Mouse (Mus musculus) gastrocnemius, adult 18-20 months (tissue): Measurements from ENCODE around the gene Trim9. TPM values are rescaled to one million over a fixed set of nuclear protein-coding genes. Genes with fewer than 3 reads are reported as not detected.

Source experiments
- DNase-seq: peaks from one replicate; pipeline ENCODE4 v3.0.0; 2021; ENCODE audit warnings: low spot score
- long read RNA-seq, 2 experiments: library from polyadenylated mRNA; stranded (forward); transcript quantifications; one replicate each; pipeline ENCODE4 v2.0.0; 2021
- total RNA-seq, 2 experiments: library from RNA; stranded (reverse); gene quantifications; 2 replicates each; pipeline ENCODE4 v1.2.3; 2021

Gene Trim9
- under 1 TPM; 0.05 to 0.09 TPM for total RNA-seq
- long read RNA-seq, experiment 1 = 0 reads
- long read RNA-seq, experiment 2 = 0 reads

DNA sequence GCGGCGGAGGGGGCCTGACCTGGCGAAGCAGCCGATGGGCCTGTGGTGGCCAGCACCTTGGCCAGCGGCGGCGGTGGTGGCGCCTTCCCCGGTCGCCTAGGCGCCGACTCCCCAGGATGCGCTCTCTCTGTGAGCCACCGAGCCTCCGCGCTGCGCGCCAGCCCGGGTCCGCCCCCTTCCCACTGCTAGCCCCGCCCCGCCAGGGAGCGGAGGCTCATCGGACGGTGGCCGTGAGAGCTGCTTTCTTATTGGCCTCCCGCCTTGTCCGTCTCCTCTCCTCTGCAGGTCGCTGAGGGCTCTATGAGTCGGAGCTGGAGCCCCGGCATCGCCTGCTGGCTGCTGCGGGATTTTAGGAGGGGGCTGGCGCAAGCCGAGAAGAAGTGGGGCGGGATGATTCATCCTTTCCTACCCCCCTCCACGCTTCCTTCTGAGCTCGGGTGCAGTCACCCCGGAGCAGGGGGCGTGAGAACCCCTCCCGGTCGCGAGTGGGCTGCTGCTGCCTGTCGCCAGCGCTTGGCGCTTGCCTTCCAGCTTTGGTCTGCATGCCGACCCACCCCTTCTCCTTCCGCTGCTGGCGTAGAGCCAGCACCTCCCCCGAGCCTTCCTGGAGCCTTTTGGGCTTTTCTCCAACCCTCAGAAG lies at the start of gene Trim9:
TSS of gene Trim9 (minus strand) at position 413 of the 640 bp plus-strand sequence.
- peak; percentile 85 for DNase-seq

DNA sequence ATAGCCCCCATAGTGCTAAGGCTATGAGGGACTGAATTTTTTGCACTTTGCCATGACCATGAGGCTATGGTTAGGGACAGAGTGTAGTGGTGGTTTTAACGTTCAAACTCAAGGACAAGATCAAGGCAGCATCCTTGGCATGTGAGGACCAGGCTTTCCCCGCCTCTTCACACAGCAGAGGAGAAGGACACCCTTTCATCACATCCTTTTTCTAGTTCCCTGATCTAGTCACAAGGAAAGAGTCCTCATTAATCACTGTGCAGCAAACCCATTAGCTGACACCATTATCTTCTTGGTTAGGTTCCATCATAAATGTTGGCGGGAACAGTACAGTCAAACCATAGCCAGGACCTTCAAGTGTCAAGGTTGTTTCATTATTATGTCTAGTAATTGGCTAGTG lies 47.6 kb upstream of the Trim9 start:
- no peak for DNase-seq

DNA sequence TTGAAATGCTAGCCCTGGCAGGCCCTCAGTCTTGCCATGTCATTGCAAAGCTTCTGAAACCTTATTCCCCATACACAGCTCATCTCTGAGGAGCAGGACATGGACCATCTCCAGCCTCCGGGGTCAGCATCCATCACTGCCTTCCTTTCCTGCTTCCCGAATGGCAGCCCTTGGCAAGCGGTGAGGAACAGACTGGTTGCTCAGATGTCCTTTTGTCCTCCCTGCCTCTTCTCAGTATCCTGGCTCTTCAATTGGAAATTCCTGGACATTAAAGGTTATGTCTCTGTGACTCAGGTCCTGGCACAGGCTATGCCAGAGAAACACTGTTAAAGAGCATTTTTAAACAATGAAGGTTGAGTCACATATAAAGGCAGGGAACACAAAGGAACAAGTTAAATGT lies 43.8 kb upstream of the Trim9 start:
- no peak for DNase-seq

DNA sequence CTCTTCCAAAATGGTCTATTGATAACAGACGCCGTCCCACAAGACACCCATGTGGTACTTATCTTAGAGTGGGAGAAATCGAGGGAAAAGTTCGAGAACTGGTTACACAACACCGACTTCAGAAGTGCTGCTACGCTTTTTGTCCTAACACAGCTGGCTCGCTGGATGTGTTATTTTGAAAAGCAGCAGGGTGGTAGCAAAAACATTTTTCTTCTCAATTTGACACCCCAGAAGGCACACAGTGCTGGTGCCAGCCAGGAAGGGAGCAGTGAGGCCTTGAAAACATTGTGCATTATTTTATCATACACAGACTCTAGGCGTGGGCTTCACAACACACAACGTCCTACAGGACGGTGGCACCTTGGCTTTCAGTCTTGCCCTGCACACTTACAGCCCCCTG lies 27.6 kb upstream of the Trim9 start:
- no peak for DNase-seq

DNA sequence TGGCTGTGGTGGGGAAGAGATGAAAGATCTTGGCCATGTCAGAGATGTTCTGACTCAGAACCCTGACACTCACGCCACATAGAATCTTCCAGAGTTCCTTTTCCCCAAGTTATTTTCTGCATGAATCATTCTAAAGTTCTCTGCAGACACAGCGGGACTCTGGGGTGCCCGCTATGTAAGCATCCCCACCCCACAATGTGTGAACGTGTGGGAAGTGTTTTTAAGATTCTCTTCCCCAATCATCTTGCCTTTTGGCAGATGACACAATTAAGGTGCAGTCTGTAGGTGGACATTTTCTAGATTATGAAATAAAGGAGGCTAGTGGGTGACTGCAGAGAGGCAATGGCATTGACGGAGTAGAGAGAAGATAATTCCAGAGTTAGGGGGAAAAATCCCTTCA lies 25.5 kb upstream of the Trim9 start:
- DNase-seq = no peak

DNA sequence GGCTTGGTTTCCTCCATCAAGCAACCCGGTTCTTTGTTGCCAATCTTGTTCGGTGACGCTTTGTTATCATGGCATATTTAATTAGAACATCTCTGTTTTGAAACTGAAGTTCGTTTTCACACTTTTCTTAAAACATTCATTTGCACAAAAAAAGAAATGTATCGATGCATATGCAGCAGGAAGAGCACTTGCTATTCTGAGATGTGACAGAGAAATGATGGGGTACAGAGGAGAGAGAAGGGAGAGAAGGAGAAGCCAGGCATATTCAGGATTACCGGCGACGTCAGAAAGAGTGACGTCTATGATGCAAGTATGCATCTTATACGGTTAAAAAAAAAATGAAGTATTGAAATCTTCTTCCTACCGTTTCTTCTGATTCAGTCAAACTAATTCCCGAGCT lies 21.9 kb upstream of the Trim9 start:
- no peak for DNase-seq

DNA sequence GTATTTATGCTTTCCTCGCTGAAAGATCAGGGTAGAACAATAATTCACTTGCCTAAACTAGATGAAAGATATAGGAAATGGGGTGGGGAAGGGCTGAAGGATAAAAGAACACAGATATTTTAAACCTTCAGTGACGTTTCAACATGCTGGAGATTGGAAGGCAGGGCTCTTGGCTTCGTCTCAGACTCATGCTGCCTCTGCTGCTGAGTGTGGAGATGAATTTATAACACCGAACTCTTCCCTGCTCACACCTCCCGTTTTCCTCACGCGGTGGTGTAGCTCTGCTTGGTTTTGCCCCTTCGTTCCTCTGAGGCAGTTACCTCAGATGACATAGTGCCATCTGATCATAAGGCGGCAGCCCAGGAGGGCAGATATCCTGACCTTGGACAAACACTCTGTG lies 21.4 kb upstream of the Trim9 start:
- DNase-seq = no peak

DNA sequence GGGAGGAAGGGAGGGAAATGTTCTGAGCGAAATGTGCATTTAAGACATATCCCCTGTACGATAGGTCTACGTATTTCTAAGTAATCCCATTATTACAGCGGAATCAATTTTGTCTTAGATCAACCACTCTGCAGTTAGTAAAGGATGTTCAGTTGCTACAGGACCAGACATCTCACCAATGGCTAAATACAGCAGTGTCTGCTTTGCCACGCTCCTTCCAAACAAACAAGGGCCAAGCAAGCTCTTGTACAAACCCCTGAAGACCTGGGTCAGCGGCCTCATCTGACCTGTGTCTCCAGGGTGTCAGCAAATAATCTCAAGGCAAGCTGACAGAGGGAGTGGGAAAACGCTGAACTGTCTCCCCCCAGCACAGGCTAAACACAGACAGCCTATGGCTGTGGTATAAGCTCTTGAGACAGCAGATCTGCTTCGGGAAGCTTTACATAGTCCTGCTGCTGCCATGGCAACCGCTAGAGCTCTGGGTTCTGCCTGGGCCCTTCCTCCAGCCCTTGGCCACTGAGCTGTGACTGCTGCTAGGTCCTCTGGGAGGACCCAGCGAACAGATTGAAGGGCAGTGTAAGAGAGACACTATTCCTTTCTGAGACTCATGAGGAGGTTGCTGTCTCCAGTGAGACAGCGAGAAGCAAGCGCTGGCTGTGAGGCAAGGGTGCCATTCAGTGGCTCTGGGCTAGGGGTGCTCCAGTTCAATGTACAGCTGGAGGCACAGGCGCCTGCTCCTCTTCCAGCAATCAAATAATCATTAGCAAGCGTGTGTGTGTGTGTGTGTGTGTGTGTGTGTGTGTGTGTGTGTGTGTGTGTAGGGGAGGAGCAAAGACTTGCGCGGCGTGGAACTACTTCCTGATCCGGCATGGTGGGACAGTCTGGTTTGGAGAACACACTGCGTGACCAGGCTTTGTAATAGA lies 20.2 kb upstream of the Trim9 start:
- no peak for DNase-seq

DNA sequence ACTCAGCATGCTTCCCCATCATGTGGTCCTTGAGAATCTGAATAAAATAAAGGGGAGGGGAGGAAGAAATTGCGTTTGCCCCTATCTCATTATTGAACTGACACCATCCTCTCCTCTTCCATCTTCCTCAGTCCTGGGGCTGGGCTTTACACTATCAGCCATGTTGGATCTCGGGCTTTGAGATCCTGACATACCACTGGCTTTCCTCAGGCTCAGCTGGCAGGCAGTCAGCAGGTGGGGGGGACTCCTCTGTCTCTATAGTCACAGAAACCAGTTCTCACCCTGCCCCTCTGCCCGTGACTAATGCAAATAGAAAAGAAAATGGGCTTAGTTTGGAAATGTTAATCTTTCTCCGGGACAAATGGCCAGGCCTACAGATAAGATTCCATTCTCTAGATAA lies 15.6 kb upstream of the Trim9 start:
- DNase-seq = no peak

DNA sequence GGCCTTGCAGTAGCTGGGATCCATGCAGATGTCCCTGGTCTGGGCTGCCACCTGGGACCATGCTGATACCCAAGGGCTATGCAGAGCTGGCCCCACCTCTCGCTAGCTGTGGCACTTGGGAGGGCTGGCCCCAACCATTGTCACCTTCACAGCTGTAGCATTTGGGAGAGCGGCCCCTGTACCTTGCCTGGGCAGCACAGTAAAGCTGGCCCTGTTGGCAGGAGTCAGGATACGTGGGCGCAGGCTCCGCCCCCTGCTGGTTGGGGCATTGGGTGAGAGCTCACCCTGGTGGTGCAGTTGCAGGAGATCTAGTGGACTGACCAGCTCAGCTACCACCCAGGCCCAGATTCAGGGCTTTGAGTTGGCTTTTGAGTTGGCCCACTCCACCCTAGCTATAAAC lies 12.9 kb upstream of the Trim9 start:
- DNase-seq = no peak

DNA sequence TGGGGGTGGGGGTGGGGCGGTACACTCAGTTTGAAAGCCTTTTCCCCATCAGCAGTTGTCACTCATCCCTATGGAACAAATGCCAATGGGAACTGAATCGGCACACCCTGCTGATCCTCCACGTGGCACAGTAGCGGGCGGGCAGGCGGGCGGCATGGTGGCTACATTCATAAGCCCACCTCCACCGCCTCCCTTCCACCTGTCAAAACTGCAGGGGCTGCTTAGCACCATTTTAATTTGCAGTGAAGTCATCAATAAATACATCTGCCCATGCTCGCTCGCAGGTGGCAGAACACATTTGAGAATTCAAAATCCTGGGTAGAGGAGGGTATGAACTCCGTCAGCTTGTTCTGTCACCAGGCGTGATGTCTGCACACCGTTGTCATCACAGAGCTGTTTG lies 12.0 kb upstream of the Trim9 start:
- DNase-seq = no peak

DNA sequence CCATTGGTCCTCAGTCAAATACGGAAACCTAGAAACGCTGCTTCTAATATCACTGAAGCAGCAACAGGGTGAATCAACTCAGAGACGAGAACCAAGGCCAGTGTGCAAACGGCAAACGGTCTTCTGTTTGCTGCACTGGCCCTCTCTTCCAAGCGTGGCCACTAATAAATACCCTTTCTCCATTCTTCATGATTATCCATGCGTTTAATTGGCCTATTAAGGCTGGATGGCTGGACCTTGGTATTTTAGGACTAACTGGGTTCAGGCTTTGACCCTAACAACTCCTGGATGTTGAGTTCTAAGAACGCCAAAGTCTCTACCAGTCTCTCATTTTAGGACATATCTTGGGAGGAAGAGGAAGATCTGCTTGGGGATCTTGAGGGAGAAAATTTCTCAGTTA lies 7.5 kb upstream of the Trim9 start:
- DNase-seq = no peak

DNA sequence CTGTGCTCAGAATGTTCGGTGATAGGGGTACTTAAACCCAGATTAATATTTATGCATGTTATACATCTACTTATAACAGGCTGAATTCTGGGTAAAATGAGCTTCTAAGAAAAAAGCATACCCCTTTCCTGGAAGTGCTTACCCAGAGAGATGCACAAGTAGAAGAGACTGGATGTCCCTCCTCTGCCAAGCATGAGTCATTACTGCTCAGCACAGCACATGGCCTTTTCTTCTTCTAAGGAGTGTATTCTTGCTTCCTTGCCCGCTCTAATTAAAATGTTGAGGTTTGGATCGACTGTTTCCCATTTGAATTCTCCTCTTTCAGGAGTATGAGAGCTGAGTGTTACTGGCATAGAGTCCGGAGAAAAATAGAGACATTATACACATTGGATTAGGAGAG lies 3.1 kb upstream of the Trim9 start:
- no peak for DNase-seq

DNA sequence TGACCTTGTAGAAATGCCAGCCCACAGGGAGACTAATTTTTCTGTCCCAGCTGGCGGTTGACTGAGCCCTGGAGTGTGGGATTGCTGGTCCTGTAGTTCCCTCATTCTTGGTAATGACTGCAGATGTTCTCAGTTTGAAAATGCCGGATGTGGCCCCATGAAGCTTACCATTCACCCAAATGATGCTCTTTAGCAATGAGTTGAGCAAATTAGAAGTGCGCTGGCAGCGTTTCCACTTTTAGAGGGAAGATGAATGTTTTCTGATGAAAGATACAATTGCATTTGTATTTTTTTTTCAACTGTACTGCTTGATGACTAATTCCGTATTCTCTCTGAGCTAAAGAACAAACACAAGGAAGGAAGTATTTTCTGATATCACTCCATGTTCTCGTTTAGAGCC lies 2.4 kb upstream of the Trim9 start:
- DNase-seq = no peak

DNA sequence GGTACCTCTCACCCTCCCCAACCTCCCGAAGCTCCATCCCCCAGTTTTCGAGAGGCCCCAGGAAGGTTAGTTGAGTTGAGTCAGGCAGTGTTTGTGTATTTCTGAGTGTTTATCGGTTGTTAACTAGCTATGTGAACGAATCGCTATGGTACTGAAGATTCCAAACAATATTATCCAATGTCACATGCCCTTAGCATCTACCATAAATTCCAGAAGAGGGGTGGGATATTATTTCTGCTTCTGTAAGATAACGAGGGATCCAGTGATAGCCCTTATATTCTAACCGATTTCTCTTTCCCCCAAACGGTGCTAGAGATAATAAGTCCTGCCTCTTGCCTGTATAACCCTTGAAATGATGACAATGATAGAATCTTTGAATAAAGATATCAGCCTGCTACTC lies 612 bp upstream of the Trim9 start:
- no peak for DNase-seq

DNA sequence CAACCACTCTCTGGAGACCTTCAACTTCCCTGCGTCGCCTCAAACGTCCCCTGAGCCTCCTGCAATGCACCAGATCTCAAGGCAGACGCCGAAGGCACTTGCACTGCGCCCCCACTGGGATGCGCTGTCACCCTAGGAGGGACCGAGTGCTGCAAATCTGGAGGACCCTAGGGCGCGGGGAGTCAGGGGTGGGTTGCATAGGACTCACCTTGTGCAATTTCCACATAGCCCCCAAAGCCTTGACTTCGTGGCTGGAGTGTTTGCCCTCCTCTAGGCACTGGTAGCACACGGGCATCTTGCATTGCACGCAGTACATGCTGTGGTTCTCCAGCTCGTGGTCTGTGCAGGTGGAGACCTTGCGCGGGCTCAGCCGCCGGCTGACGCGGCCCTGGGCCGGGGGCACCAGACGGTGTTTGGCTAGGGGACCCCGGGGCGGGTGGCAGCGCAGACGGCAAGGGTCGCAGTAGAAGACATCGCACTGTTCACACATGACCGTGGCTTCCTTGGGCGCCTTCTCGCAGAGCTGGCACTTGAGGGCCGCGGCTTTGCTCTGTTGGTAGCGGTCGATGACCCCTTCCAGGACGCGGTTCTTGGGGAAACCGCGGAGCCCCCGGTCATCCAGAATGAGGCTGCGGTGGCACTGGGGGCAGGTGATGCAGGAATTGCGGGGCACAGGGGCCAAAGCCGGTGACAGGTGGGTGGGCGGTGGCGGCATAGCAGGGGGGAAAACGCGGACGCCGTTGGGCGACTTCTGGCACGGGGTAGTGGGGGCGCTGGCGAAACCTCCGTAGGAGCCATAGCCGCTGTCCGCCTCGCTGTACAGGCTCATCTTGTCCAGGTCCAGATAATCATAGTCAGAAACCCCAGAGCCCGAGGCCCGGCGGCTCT lies 1.0 kb downstream of the Trim9 start:
- no peak for DNase-seq

DNA sequence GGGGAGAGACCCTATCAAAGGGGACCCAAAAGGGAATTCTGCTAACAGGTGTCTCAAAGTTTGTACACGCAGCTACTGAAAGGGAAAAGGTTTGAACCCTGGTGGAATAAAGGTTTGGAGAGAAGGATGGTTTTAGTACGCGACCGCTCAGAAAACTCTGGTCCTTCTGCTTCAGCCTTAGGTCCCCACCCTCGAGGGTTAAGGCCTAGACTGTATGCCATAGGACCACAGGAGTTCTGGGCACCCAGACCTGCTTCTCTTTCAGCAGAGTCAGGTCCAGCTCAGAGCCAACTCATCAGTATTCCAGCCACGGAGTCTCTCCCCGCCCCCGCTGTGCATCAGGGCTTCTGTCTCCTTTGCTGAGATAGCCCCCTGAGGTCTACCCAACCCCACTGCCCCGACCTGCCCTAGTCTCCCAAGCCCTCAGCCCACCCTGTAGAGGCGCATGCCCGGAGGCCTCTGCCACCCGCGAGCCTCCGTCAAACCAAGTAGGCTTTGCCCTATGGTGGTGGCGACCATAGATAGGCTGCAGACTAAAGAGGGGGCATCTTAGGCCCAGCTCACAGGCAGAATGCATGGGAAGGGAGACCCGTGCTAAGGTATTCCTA lies 1.8 kb downstream of the Trim9 start:
- DNase-seq = no peak

DNA sequence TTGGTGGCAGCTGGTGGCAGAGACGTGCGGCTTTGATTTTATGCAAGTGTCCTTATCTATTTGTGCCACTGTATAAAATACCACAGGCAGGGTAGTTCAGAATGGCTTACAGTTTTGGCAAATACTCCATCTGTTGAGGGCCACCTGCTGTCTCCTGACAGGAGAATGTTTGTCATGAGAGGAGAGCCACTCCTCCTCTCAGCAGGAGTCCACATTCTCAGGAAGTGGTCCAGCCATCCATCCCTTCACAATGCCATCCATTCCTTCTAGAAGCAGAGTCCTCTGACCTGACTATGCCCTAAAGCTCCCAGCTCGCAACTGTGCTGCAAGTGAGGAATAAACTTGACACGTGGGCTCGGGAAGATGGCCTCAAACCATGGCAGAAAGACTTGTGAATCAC lies 12.2 kb downstream of the Trim9 start:
- DNase-seq = no peak

DNA sequence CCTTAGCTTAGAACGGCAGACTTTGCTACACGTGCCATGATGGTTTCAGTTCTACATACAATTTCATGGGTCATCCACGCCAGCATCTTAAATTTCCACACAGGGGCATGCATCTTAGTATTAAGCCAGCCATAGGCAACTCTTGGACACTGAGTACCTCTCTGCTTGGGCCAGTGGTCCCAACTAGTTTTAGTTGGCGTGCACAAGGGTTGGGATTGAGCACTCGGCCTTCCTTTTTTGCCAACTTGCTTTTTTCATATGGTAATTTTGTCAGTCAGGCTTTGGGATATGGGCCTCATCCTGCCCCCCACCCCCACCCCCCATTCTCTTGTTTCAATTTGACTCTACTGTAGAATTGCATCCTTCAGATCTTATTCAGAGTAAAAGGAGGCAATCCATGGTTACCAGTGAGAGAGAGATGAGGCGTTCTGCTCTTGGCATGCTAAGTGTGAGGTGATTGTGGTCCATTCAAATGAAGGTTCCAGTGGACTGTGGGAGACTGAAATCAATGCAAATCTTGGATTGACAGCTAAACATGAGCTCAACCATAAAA lies 14.1 kb downstream of the Trim9 start:
- DNase-seq = no peak

DNA sequence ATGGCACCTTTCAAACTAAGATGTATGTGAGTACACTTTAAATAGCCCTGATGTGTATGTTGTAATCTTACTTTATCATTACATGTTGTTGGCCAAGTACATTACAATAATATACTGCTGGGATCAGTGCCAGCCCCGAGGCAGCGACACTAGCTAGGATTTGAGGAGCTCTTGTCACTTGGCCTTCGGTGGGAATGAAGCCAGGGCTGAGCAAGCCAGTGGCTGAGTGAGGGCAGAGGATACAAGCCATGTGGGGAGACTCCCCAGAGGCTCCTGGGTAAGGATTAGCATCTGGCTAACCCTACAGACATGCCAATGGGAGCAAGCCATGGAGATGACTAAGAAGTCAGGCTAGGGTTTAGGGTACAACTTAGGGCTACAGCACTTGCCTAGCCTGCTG lies 18.4 kb downstream of the Trim9 start:
- no peak for DNase-seq

DNA sequence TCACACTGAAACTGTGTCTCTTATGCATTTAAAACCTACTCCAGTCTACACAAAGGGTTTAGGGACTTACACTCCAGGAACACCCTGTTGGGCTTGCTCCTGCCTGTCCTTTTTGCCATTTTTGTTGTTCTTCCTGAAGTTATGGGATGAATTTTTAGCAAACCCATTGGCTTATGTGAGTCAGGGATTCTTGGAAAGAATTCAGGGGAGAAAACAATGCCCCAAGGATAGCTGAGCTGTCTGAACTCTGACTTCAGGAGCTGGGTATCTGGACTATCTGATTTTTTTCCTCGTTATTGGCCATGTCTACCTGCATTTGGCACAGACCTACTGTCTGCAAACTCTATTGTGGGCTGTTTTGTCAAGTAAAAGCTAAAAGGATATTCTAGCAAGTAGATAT lies 20.5 kb downstream of the Trim9 start:
- DNase-seq = no peak
